Mouse (Mus musculus) C2C12 (cell line): ENCODE measurements around the gene Sorbs1.

Experiments used
- CEBPB ChIP-seq: IDR thresholded peaks from one replicate; pipeline ENCODE4 v1.6.1; 2011; ENCODE audit warnings: low read depth, mild to moderate bottlenecking, control low read depth, moderate library complexity
- CTCF ChIP-seq: IDR thresholded peaks from one replicate; pipeline ENCODE4 v1.5.1; 2011; ENCODE audit not compliant: control insufficient read depth, insufficient read depth, insufficient read length
- MAX ChIP-seq: IDR thresholded peaks from one replicate; pipeline ENCODE4 v1.6.1; 2011; ENCODE audit warnings: mild to moderate bottlenecking, control low read depth
- MYOD1 ChIP-seq: IDR thresholded peaks from one replicate; pipeline ENCODE4 v1.6.1; 2011; ENCODE audit warnings: low read depth; ENCODE audit not compliant: control insufficient read depth, insufficient read length
- USF1 ChIP-seq: IDR thresholded peaks from one replicate; pipeline ENCODE4 v1.6.1; 2011; ENCODE audit warnings: low read depth, mild to moderate bottlenecking, control low read depth, moderate library complexity

GRCm38 (mm10) chr19:40511100-40511439, 2.5 kb downstream of the Sorbs1 start:
- TF ChIP-seq CTCF (no peak), CEBPB (no peak), MAX (no peak), USF1 (no peak), MYOD1 (no peak)
